8 mouse cellular contexts compared by ENCODE assay signal in genomic region chr7:130266166-130266490, GRCm38 (mm10).
DNase-seq lines count a peak whose midpoint lies in the region; ATAC-seq and TF ChIP-seq lines count a peak whose summit lies in the region.

No protein-coding gene starts in this region.

- intact Hi-C loops in heart, postnatal 25 days (cut with DNase I) = no loop called here

- in situ Hi-C loops in ES-E14 (cut with MboI; ENCODE audit: low sequenced_read_pairs in 2 of 2, unreplicated experiment in 2 of 2) = no loop called here

- no peak overlapping the region for H3K27ac ChIP-seq in ES-E14 (ENCODE audit: insufficient read depth, low read depth, low read length, poor library complexity, severe bottlenecking)
- no peak overlapping the region for H3K27ac ChIP-seq in brown adipose tissue, adult 24 weeks (replicated peaks; ENCODE audit: low read depth, low read length)
- peak overlapping the region; percentile 87 for H3K27ac ChIP-seq in forebrain, embryonic 16.5 days (ENCODE audit: low read length)

- H3K27me3 ChIP-seq in forebrain, embryonic 16.5 days (replicated peaks; ENCODE audit: control insufficient read depth, insufficient read depth, low read length) = no peaks in the 10 kb centered on the region

- no peaks in the 10 kb centered on the region for H3K36me3 ChIP-seq in ES-E14 (ENCODE audit: control insufficient read depth, insufficient read depth, low read length, poor library complexity, severe bottlenecking)
- H3K36me3 ChIP-seq in forebrain, embryonic 16.5 days (ENCODE audit: control insufficient read depth, insufficient read depth) = no peaks in the 10 kb centered on the region

- H3K4me3 ChIP-seq in ES-E14 (ENCODE audit: insufficient read depth in 1 of 2, low read depth in 1 of 2, low read length in 2 of 2, poor library complexity in 1 of 2, severe bottlenecking in 1 of 2) = peak overlapping the region; percentile 71 to 83
- H3K4me3 ChIP-seq in brown adipose tissue, adult 24 weeks (ENCODE audit: insufficient read depth, low read depth, low read length) = peak overlapping the region; percentile 66
- peak overlapping the region; percentile 75 for H3K4me3 ChIP-seq in forebrain, embryonic 16.5 days (replicated peaks; ENCODE audit: low read length)

- peak overlapping the region; percentile 87 for H3K4me2 ChIP-seq in forebrain, embryonic 16.5 days (ENCODE audit: low read length)

- DNase-seq in ES-E14 (ENCODE audit: low read depth, low spot score) = no peak
- DNase-seq in heart, postnatal 25 days (ENCODE audit: low spot score) = peak; percentile 74
- peak; percentile 71 to 87 for DNase-seq in kidney, postnatal 36 days
- peak; percentile 88 for DNase-seq in lung, postnatal 36 days
- DNase-seq in right cerebral cortex, postnatal 10 days (ENCODE audit: low spot score in 2 of 2) = peak; percentile 68 to 74

- peaks cover 0 to 10% of the 10 kb centered on the region in 2 experiments; a peak in 2 of 4 replicates for H3K4me1 ChIP-seq in ES-E14 (ENCODE audit: control insufficient read depth in 2 of 2, insufficient read depth in 2 of 2, low read length in 2 of 2, poor library complexity in 1 of 2)
- no peaks in the 10 kb centered on the region for H3K4me1 ChIP-seq in brown adipose tissue, adult 24 weeks (ENCODE audit: control insufficient read depth, insufficient read depth, insufficient read length, low read length)
- H3K4me1 ChIP-seq in forebrain, embryonic 16.5 days (replicated peaks; ENCODE audit: control insufficient read depth, insufficient read depth, low read length) = peaks cover 37% of the 10 kb centered on the region

- no peaks in the 10 kb centered on the region for H3K9me3 ChIP-seq in ES-E14 (ENCODE audit: control insufficient read depth, insufficient read depth, low read depth, low read length)
- 0 out of 2 replicates have a peak, but pooled peaks cover 2% of the 10 kb centered on the region for H3K9me3 ChIP-seq in forebrain, embryonic 16.5 days (ENCODE audit: control insufficient read depth, low read length)

- peak overlapping the region; percentile 66 for H3K9ac ChIP-seq in ES-E14 (ENCODE audit: insufficient read depth, low read depth, low read length, poor library complexity, severe bottlenecking)
- peak overlapping the region; percentile 84 for H3K9ac ChIP-seq in forebrain, embryonic 16.5 days (replicated peaks; ENCODE audit: low read depth, low read length)

- ATAC-seq in forebrain, embryonic 16.5 days = peak; percentile 64
- ATAC-seq in erythroid progenitor cell, adult 5-6 weeks (replicated peaks; ENCODE audit: low FRiP score, poor library complexity, severe bottlenecking) = no peak

- WGBS in forebrain, embryonic 16.5 days = under 1% methylated on average over 46 of the region's 52 CpGs

TF ChIP-seq in ES-E14, 5 proteins besides CTCF, POLR2A, EP300 and RAD21:
- TF ChIP-seq ZNF384 (IDR thresholded peaks at IDR 0.05; ENCODE audit: low read depth, low read length) (no peak), ZC3H11A (IDR thresholded peaks at IDR 0.05; ENCODE audit: borderline replicate concordance, low read depth, low read length) (no peak), HCFC1 (IDR thresholded peaks at IDR 0.05; ENCODE audit: borderline replicate concordance, insufficient read depth, low read length) (no peak), CHD2 (IDR thresholded peaks at IDR 0.05; ENCODE audit: low read depth, low read length) (no peak), MAFK (IDR thresholded peaks at IDR 0.05; ENCODE audit: insufficient read depth, low read depth, low read length) (no peak)
